Mouse (Mus musculus) spleen, postnatal 0 days (tissue): ENCODE results near the gene Arhgef16. TPM values are rescaled to one million over a fixed set of nuclear protein-coding genes. Genes with fewer than 3 reads are reported as not detected.

Experiments
- polyA plus RNA-seq: library from polyadenylated mRNA; unstranded; fragments of >200 nt; fragmentation: Nextera tagmentation; extraction: Ambion mirVana; gene quantifications from 2 replicates; pipeline ENCODE4 v1.2.1, GENCODE M21; 2015

Gene Arhgef16
- polyA plus RNA-seq, result 0.63 and 0.79 TPM in 2 replicates

GRCm38 (mm10) chr4:154301466-154301881 is at the start of gene Arhgef16:
Gene Arhgef16 (minus strand): TSS chr4:154301676.

GRCm38 (mm10) chr4:154335761-154336160 is 34.3 kb upstream of the Arhgef16 start, which contains the start of gene B230104I21Rik:
Gene B230104I21Rik (plus strand): TSS chr4:154336127.

Other genes with a start within 250 kb of the Arhgef16 start
- 0.02 and 0.05 TPM in 2 replicates for gene Trp73, start 161.5 kb downstream of the Arhgef16 start, polyA plus RNA-seq
- 29.9 and 30.1 TPM in 2 replicates for gene Wrap73, start 159.3 kb downstream of the Arhgef16 start, polyA plus RNA-seq
- gene Tprgl, start 141.0 kb downstream of the Arhgef16 start, polyA plus RNA-seq, result 165 and 167 TPM in 2 replicates
- gene Megf6, start 130.9 kb downstream of the Arhgef16 start, polyA plus RNA-seq, result 20.0 and 26.6 TPM in 2 replicates
- gene B230104I21Rik, start 34.5 kb upstream of the Arhgef16 start, polyA plus RNA-seq, result not detected in 2 replicates